24 mouse cellular contexts compared by ENCODE assay signal in the genomic region with DNA sequence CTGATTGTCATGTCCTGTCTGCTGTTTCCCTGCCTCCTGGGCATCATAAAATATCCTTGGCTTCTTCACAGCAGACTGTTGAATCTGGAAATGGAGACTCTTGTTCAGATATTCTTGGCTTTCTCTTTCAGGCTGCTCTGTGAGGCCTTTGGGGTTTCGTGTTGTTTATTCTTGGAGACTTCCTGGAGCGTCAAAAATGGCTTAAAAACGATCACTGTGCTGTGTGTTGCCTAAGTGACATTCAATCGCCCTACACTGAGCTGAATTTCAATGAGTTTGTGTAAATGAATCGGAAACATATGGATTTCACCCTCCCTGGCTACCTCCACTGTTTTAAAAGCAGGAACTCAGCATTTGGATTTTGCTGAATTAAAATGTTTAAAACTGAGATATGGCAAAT.
DNase-seq lines count a peak whose midpoint lies in the region; ATAC-seq and TF ChIP-seq lines count a peak whose summit lies in the region.
"Had no signal": no experiment of that assay in that cellular context is flagged by ENCODE, and none has a peak within 500 bp of the region (broad histone marks: within the 10 kb centered on the region; RNA-seq: fewer than 3 reads in every experiment).

No protein-coding gene starts in this region.

- no peaks in the 10 kb centered on the region for H3K36me3 ChIP-seq in hindbrain, embryonic 14.5 days (replicated peaks; ENCODE audit: control insufficient read depth, insufficient read depth)
- H3K36me3 ChIP-seq in hindbrain, embryonic 11.5 days (ENCODE audit: control insufficient read depth, insufficient read depth, low read length), result no peaks in the 10 kb centered on the region
- no peaks in the 10 kb centered on the region for H3K36me3 ChIP-seq in midbrain, embryonic 14.5 days (ENCODE audit: control insufficient read depth, insufficient read depth, low read length)
- no peaks in the 10 kb centered on the region for H3K36me3 ChIP-seq in midbrain, embryonic 16.5 days (ENCODE audit: control insufficient read depth, insufficient read depth, low read length)
- no peaks in the 10 kb centered on the region for H3K36me3 ChIP-seq in embryonic facial prominence, embryonic 12.5 days
- H3K36me3 ChIP-seq in midbrain, postnatal 0 days (ENCODE audit: insufficient read depth, low read length), result no peaks in the 10 kb centered on the region
- H3K36me3 ChIP-seq in heart, adult 2 months (ENCODE audit: control insufficient read depth, insufficient read depth, low read length), result no peaks in the 10 kb centered on the region
- H3K36me3 ChIP-seq: heart, embryonic 15.5 days; limb, embryonic 15.5 days had no signal

- TF ChIP-seq CTCF in midbrain, postnatal 0 days (IDR thresholded peaks at IDR 0.05), result no peak
- TF ChIP-seq CTCF in heart, adult 2 months (IDR thresholded peaks at IDR 0.05), result no peak

- TF ChIP-seq EP300 in heart, adult 2 months (IDR thresholded peaks at IDR 0.05; ENCODE audit: insufficient read depth, low read depth, low read length), result no peak

- H3K4me3 ChIP-seq in hindbrain, embryonic 14.5 days (replicated peaks; ENCODE audit: low read length), result no peak overlapping the region
- no peak overlapping the region for H3K4me3 ChIP-seq in hindbrain, embryonic 11.5 days (ENCODE audit: low read depth, low read length)
- H3K4me3 ChIP-seq in midbrain, embryonic 14.5 days (replicated peaks; ENCODE audit: low read depth, low read length), result no peak overlapping the region
- H3K4me3 ChIP-seq in midbrain, embryonic 16.5 days (ENCODE audit: low read depth, low read length), result no peak overlapping the region
- no peak overlapping the region for H3K4me3 ChIP-seq in embryonic facial prominence, embryonic 12.5 days
- H3K4me3 ChIP-seq in midbrain, postnatal 0 days (ENCODE audit: low read depth, low read length), result no peak overlapping the region
- no peak overlapping the region for H3K4me3 ChIP-seq in heart, adult 2 months
- H3K4me3 ChIP-seq: heart, embryonic 15.5 days; limb, embryonic 15.5 days had no signal

- no peaks in the 10 kb centered on the region for H3K27me3 ChIP-seq in hindbrain, embryonic 14.5 days (ENCODE audit: control insufficient read depth, insufficient read depth, low read length)
- H3K27me3 ChIP-seq in hindbrain, embryonic 11.5 days (ENCODE audit: control insufficient read depth, insufficient read depth, low read length), result no peaks in the 10 kb centered on the region
- no peaks in the 10 kb centered on the region for H3K27me3 ChIP-seq in midbrain, embryonic 14.5 days (ENCODE audit: control insufficient read depth, insufficient read depth, low read length)
- no peaks in the 10 kb centered on the region for H3K27me3 ChIP-seq in midbrain, embryonic 16.5 days (ENCODE audit: control insufficient read depth, insufficient read depth, low read depth, low read length)
- H3K27me3 ChIP-seq in embryonic facial prominence, embryonic 12.5 days, result no peaks in the 10 kb centered on the region
- no peaks in the 10 kb centered on the region for H3K27me3 ChIP-seq in midbrain, postnatal 0 days (ENCODE audit: insufficient read depth, low read length)
- no peaks in the 10 kb centered on the region for H3K27me3 ChIP-seq in heart, adult 2 months (ENCODE audit: control insufficient read depth, insufficient read depth, low read length)
- H3K27me3 ChIP-seq: heart, embryonic 15.5 days; limb, embryonic 15.5 days had no signal

- 32% methylated on average over 5 of the region's 5 CpGs for WGBS in hindbrain, embryonic 14.5 days
- WGBS in hindbrain, embryonic 11.5 days, result 50% methylated on average over 5 of the region's 5 CpGs
- WGBS in midbrain, embryonic 14.5 days, result 49% methylated on average over 5 of the region's 5 CpGs
- WGBS in midbrain, embryonic 16.5 days, result 30% methylated on average over 5 of the region's 5 CpGs
- 31% methylated on average over 5 of the region's 5 CpGs for WGBS in embryonic facial prominence, embryonic 12.5 days
- 22% methylated on average over 5 of the region's 5 CpGs for WGBS in midbrain, postnatal 0 days
- 54% methylated on average over 5 of the region's 5 CpGs for WGBS in heart, adult 2 months

- peaks cover 14% of the 10 kb centered on the region; the same call in 1 of the 2 replicates for H3K4me1 ChIP-seq in hindbrain, embryonic 14.5 days (replicated peaks; ENCODE audit: control insufficient read depth, insufficient read depth, low read length)
- H3K4me1 ChIP-seq in hindbrain, embryonic 11.5 days (replicated peaks; ENCODE audit: control insufficient read depth, insufficient read depth, low read length), result no peaks in the 10 kb centered on the region
- no peaks in the 10 kb centered on the region for H3K4me1 ChIP-seq in midbrain, embryonic 14.5 days (ENCODE audit: control insufficient read depth, insufficient read depth, low read length)
- no peaks in the 10 kb centered on the region for H3K4me1 ChIP-seq in midbrain, embryonic 16.5 days (ENCODE audit: control insufficient read depth, insufficient read depth, low read length)
- peaks cover 12% of the 10 kb centered on the region; the same call in 1 of the 2 replicates for H3K4me1 ChIP-seq in embryonic facial prominence, embryonic 12.5 days
- H3K4me1 ChIP-seq in midbrain, postnatal 0 days (ENCODE audit: insufficient read depth, low read length), result peaks cover 2% of the 10 kb centered on the region; the same call in 1 of the 2 replicates
- H3K4me1 ChIP-seq in heart, adult 2 months (ENCODE audit: control insufficient read depth, insufficient read depth, low read length), result no peaks in the 10 kb centered on the region
- H3K4me1 ChIP-seq: heart, embryonic 15.5 days had no signal

- no peaks in the 10 kb centered on the region for H3K9me3 ChIP-seq in hindbrain, embryonic 14.5 days (ENCODE audit: control insufficient read depth, low read length)
- no peaks in the 10 kb centered on the region for H3K9me3 ChIP-seq in hindbrain, embryonic 11.5 days (ENCODE audit: control insufficient read depth, low read length)
- no peaks in the 10 kb centered on the region for H3K9me3 ChIP-seq in midbrain, embryonic 14.5 days (ENCODE audit: control insufficient read depth, low read length)
- H3K9me3 ChIP-seq in midbrain, embryonic 16.5 days (replicated peaks; ENCODE audit: control insufficient read depth, low read length, poor library complexity, severe bottlenecking), result no peaks in the 10 kb centered on the region
- no peaks in the 10 kb centered on the region for H3K9me3 ChIP-seq in embryonic facial prominence, embryonic 12.5 days
- H3K9me3 ChIP-seq in midbrain, postnatal 0 days (ENCODE audit: low read length), result no peaks in the 10 kb centered on the region
- H3K9me3 ChIP-seq: heart, embryonic 15.5 days; limb, embryonic 15.5 days had no signal

- no peak overlapping the region for H3K9ac ChIP-seq in hindbrain, embryonic 14.5 days
- H3K9ac ChIP-seq in hindbrain, embryonic 11.5 days (ENCODE audit: low read depth, low read length), result no peak overlapping the region
- no peak overlapping the region for H3K9ac ChIP-seq in midbrain, embryonic 14.5 days (replicated peaks; ENCODE audit: low read length)
- H3K9ac ChIP-seq in midbrain, embryonic 16.5 days (ENCODE audit: low read depth, low read length), result no peak overlapping the region
- no peak overlapping the region for H3K9ac ChIP-seq in embryonic facial prominence, embryonic 12.5 days
- H3K9ac ChIP-seq in midbrain, postnatal 0 days (replicated peaks; ENCODE audit: low read length, poor library complexity, severe bottlenecking), result no peak overlapping the region
- no peak overlapping the region for H3K9ac ChIP-seq in heart, adult 2 months (ENCODE audit: low read depth, low read length)
- H3K9ac ChIP-seq: forebrain, postnatal 0 days; heart, embryonic 15.5 days; limb, embryonic 15.5 days; liver, embryonic 14.5 days had no signal

- intact Hi-C loops in heart, adult 2 months (cut with DNase I), result no loop called here

- DNase-seq in hindbrain, embryonic 14.5 days (ENCODE audit: low spot score), result peak; percentile 32
- DNase-seq in hindbrain, embryonic 11.5 days (ENCODE audit: low spot score), result no peak
- DNase-seq in midbrain, embryonic 14.5 days, result peak; percentile 28
- peak; percentile 21 for DNase-seq in midbrain, postnatal 0 days (ENCODE audit: low spot score)
- DNase-seq in thymus, postnatal 0 days (ENCODE audit: low spot score), result no peak
- DNase-seq in heart, adult 2 months, result no peak
- DNase-seq: adrenal gland, postnatal 25 days; cerebellum, adult 11-12 months; cerebellum, postnatal 10 days; forebrain, postnatal 0 days; gastrocnemius, postnatal 36 days; heart, postnatal 36 days; kidney, adult 2 months; left cerebral cortex, postnatal 4 days; right cerebral cortex, postnatal 14 days; thymus, postnatal 14 days had no signal

- H3K79me2 ChIP-seq in heart, adult 2 months (replicated peaks; ENCODE audit: control insufficient read depth, insufficient read depth, low read length), result no peaks in the 10 kb centered on the region

- TF ChIP-seq POLR2A in heart, adult 2 months (IDR thresholded peaks at IDR 0.05; ENCODE audit: insufficient read depth, low read depth, low read length), result no peak

- H3K27ac ChIP-seq in hindbrain, embryonic 14.5 days, result no peak overlapping the region
- H3K27ac ChIP-seq in hindbrain, embryonic 11.5 days (ENCODE audit: low read depth, low read length), result no peak overlapping the region
- H3K27ac ChIP-seq in midbrain, embryonic 14.5 days (replicated peaks; ENCODE audit: low read depth, low read length), result no peak overlapping the region; the same call in 1 of the 2 replicates
- H3K27ac ChIP-seq in midbrain, embryonic 16.5 days (ENCODE audit: low read length), result no peak overlapping the region; the same call in 1 of the 2 replicates
- H3K27ac ChIP-seq in embryonic facial prominence, embryonic 12.5 days, result peak overlapping the region; percentile 50; the same call in 1 of the 2 replicates
- H3K27ac ChIP-seq in midbrain, postnatal 0 days (ENCODE audit: low read depth, low read length), result no peak overlapping the region
- H3K27ac ChIP-seq in heart, adult 2 months, result no peak overlapping the region
- H3K27ac ChIP-seq: heart, embryonic 15.5 days; kidney, postnatal 0 days; limb, embryonic 15.5 days; liver, embryonic 14.5 days had no signal

- ATAC-seq in hindbrain, embryonic 14.5 days (ENCODE audit: low FRiP score), result no peak; the same call in 1 of the 2 replicates
- no peak for ATAC-seq in hindbrain, embryonic 11.5 days (ENCODE audit: low FRiP score)
- ATAC-seq in midbrain, embryonic 14.5 days (ENCODE audit: low FRiP score, low TSS enrichment), result no peak
- ATAC-seq in midbrain, embryonic 16.5 days, result no peak
- ATAC-seq in embryonic facial prominence, embryonic 12.5 days (ENCODE audit: insufficient number of reproducible peaks, insufficient read depth, low FRiP score, low TSS enrichment), result no peak
- no peak for ATAC-seq in midbrain, postnatal 0 days (ENCODE audit: low FRiP score)
- ATAC-seq: CD4-positive, CD25-positive, alpha-beta regulatory T cell, adult 4 months; forebrain, postnatal 0 days; lung, postnatal 0 days had no signal

- H3K4me2 ChIP-seq in hindbrain, embryonic 14.5 days (replicated peaks), result no peak overlapping the region
- no peak overlapping the region for H3K4me2 ChIP-seq in hindbrain, embryonic 11.5 days (replicated peaks; ENCODE audit: low read depth, low read length)
- H3K4me2 ChIP-seq in midbrain, embryonic 14.5 days (ENCODE audit: low read length), result no peak overlapping the region
- no peak overlapping the region for H3K4me2 ChIP-seq in midbrain, embryonic 16.5 days (ENCODE audit: low read length)
- H3K4me2 ChIP-seq in embryonic facial prominence, embryonic 12.5 days (replicated peaks), result no peak overlapping the region
- no peak overlapping the region for H3K4me2 ChIP-seq in midbrain, postnatal 0 days (ENCODE audit: low read depth, low read length, poor library complexity, severe bottlenecking)
- H3K4me2 ChIP-seq: heart, embryonic 15.5 days; limb, embryonic 15.5 days had no signal

Comparison
In these comparisons a context has a peak if more than half of its experiments do, and no peak if none do; other contexts are left out.
1. DNase-seq: peak in hindbrain, embryonic 14.5 days (single experiment), midbrain, embryonic 14.5 days (single experiment) and midbrain, postnatal 0 days (single experiment); none in hindbrain, embryonic 11.5 days (single experiment), thymus, postnatal 0 days (single experiment) and heart, adult 2 months (0 of 2).